Mouse (Mus musculus): Measurements from ENCODE around the gene Slc40a1. TPM values are rescaled to one million over a fixed set of nuclear protein-coding genes. Genes with fewer than 3 reads are reported as not detected.
A peak's percentile ranks its signal among the peaks of the same experiment; 100 is the strongest.

Slc40a1 gene
- polyA plus RNA-seq, 1 experiment from 2014 or later = 11.7 TPM

DNA sequence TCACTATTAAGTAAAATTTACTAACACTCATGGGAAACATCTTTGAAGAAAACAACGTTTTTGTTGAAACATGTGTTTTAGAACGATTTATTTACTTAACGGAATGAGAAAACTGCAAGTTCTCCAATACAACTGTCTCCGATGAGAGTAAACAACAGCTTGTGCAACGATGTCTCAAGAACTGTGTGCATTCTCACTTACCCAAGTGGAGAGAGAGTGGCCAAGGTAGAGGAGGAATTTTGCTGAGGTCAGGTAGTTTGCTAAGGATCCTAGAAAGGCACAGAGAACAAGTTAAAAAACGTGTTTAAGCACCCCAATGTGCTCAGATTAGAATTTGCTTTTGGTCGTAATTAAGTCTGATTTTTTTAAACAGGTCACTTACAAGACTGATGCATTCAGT lies 1.8 kb downstream of the Slc40a1 start:
- 68% methylated on average over 7 of the region's 7 CpGs for WGBS
- 0 out of 2 replicates have a peak, but pooled peaks cover 4% of the 10 kb centered on the region for H3K4me1 ChIP-seq (ENCODE audit: control insufficient read depth, insufficient read depth, low read length)
- H3K27ac ChIP-seq (replicated peaks; ENCODE audit: low read depth, low read length) = no peak overlapping the region
- DNase-seq (ENCODE audit: low spot score) (no peak), ATAC-seq (replicated peaks; ENCODE audit: insufficient number of reproducible peaks, low FRiP score, low TSS enrichment, low read depth) (no peak)
- peaks cover 8% of the 10 kb centered on the region; the same call in 1 of the 2 replicates for H3K27me3 ChIP-seq (ENCODE audit: control insufficient read depth, insufficient read depth, low read length)
- no peak overlapping the region for H3K4me2 ChIP-seq (ENCODE audit: low read depth, low read length)
- no peak overlapping the region for H3K4me3 ChIP-seq (ENCODE audit: low read depth, low read length)
- no peaks in the 10 kb centered on the region for H3K36me3 ChIP-seq (replicated peaks; ENCODE audit: control insufficient read depth, insufficient read depth, low read depth, low read length)
- H3K9me3 ChIP-seq (replicated peaks; ENCODE audit: control insufficient read depth, low read length) = no peaks in the 10 kb centered on the region
- H3K9ac ChIP-seq (replicated peaks; ENCODE audit: low read length) = no peak overlapping the region

- H3K27ac ChIP-seq (replicated peaks; ENCODE audit: low read depth, low read length) = no peak overlapping the region
- no peaks in the 10 kb centered on the region for H3K9me3 ChIP-seq (replicated peaks; ENCODE audit: control insufficient read depth, low read length)
- H3K9ac ChIP-seq (replicated peaks; ENCODE audit: low read length) = no peak overlapping the region
- no peak overlapping the region for H3K4me3 ChIP-seq (ENCODE audit: low read depth, low read length)
- H3K4me1 ChIP-seq (ENCODE audit: control insufficient read depth, insufficient read depth, low read length) = 0 out of 2 replicates have a peak, but pooled peaks cover 4% of the 10 kb centered on the region
- no peak for DNase-seq (ENCODE audit: low spot score)
- no peaks in the 10 kb centered on the region for H3K36me3 ChIP-seq (replicated peaks; ENCODE audit: control insufficient read depth, insufficient read depth, low read depth, low read length)
- WGBS = 60% methylated on average over 4 of the region's 4 CpGs
- no peak overlapping the region for H3K4me2 ChIP-seq (ENCODE audit: low read depth, low read length)
- H3K27me3 ChIP-seq (ENCODE audit: control insufficient read depth, insufficient read depth, low read length) = peaks cover 8% of the 10 kb centered on the region; the same call in 1 of the 2 replicates
- ATAC-seq (replicated peaks; ENCODE audit: insufficient number of reproducible peaks, low FRiP score, low TSS enrichment, low read depth) = no peak
These were observed 3.0 kb downstream of the Slc40a1 start for GRCm38 (mm10) chr1:45923306-45923705.

- WGBS = 92% methylated on average over 3 of the region's 3 CpGs
- H3K9me3 ChIP-seq (replicated peaks; ENCODE audit: control insufficient read depth, low read length) = no peaks in the 10 kb centered on the region
- ATAC-seq (replicated peaks; ENCODE audit: insufficient number of reproducible peaks, low FRiP score, low TSS enrichment, low read depth) = no peak
- H3K4me1 ChIP-seq (ENCODE audit: control insufficient read depth, insufficient read depth, low read length) = no peaks in the 10 kb centered on the region
- no peak overlapping the region for H3K4me2 ChIP-seq (ENCODE audit: low read depth, low read length)
- no peaks in the 10 kb centered on the region for H3K27me3 ChIP-seq (ENCODE audit: control insufficient read depth, insufficient read depth, low read length)
- H3K27ac ChIP-seq (replicated peaks; ENCODE audit: low read depth, low read length) = no peak overlapping the region
- H3K4me3 ChIP-seq (ENCODE audit: low read depth, low read length) = no peak overlapping the region
- H3K36me3 ChIP-seq (replicated peaks; ENCODE audit: control insufficient read depth, insufficient read depth, low read depth, low read length) = no peaks in the 10 kb centered on the region
- DNase-seq (ENCODE audit: low spot score) = no peak
- no peak overlapping the region for H3K9ac ChIP-seq (replicated peaks; ENCODE audit: low read length)
These were observed 5.6 kb downstream of the Slc40a1 start for GRCm38 (mm10) chr1:45920703-45921102.

DNA sequence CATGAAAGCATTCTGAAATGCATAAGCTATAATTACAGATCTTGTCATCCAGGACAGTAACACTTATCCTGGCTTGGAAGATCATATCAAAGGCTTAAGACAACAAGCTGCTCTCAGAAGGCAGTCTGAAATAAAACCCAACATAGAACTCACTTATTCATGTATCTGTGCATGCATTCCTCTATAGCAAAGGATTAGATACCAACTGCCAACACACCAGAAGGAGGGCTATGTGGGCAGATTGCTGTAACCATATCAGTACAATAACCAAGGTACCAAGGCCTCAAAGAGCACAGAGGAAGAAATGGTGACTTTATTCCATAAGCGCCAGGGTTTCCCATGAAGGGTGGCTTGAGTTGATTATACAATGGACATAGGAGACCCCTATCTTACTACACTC lies 6.6 kb downstream of the Slc40a1 start:
- Histone ChIP-seq H3K4me1 (ENCODE audit: control insufficient read depth, insufficient read depth, low read length) (no peaks in the 10 kb centered on the region), H3K9me3 (replicated peaks; ENCODE audit: control insufficient read depth, low read length) (no peaks in the 10 kb centered on the region), H3K4me2 (ENCODE audit: low read depth, low read length) (no peak overlapping the region), H3K36me3 (replicated peaks; ENCODE audit: control insufficient read depth, insufficient read depth, low read depth, low read length) (no peaks in the 10 kb centered on the region), H3K27ac (replicated peaks; ENCODE audit: low read depth, low read length) (no peak overlapping the region), H3K27me3 (ENCODE audit: control insufficient read depth, insufficient read depth, low read length) (no peaks in the 10 kb centered on the region), H3K9ac (replicated peaks; ENCODE audit: low read length) (no peak overlapping the region), H3K4me3 (ENCODE audit: low read depth, low read length) (no peak overlapping the region)
- WGBS = 96% methylated on average over 1 of the region's 1 CpGs
- ATAC-seq (replicated peaks; ENCODE audit: insufficient number of reproducible peaks, low FRiP score, low TSS enrichment, low read depth) (no peak), DNase-seq (ENCODE audit: low spot score) (no peak)

GRCm38 (mm10) chr1:45917136-45917803 lies 9.1 kb downstream of the Slc40a1 start:
- Histone ChIP-seq H3K4me1 (ENCODE audit: control insufficient read depth, insufficient read depth, low read length) (no peaks in the 10 kb centered on the region), H3K36me3 (replicated peaks; ENCODE audit: control insufficient read depth, insufficient read depth, low read depth, low read length) (no peaks in the 10 kb centered on the region), H3K4me3 (ENCODE audit: low read depth, low read length) (no peak overlapping the region), H3K9ac (replicated peaks; ENCODE audit: low read length) (no peak overlapping the region), H3K4me2 (ENCODE audit: low read depth, low read length) (no peak overlapping the region), H3K27ac (replicated peaks; ENCODE audit: low read depth, low read length) (no peak overlapping the region), H3K27me3 (ENCODE audit: control insufficient read depth, insufficient read depth, low read length) (no peaks in the 10 kb centered on the region), H3K9me3 (replicated peaks; ENCODE audit: control insufficient read depth, low read length) (no peaks in the 10 kb centered on the region)
- ATAC-seq (replicated peaks; ENCODE audit: insufficient number of reproducible peaks, low FRiP score, low TSS enrichment, low read depth) (no peak), DNase-seq (ENCODE audit: low spot score) (no peak)
- WGBS = 81% methylated on average over 4 of the region's 4 CpGs

DNA sequence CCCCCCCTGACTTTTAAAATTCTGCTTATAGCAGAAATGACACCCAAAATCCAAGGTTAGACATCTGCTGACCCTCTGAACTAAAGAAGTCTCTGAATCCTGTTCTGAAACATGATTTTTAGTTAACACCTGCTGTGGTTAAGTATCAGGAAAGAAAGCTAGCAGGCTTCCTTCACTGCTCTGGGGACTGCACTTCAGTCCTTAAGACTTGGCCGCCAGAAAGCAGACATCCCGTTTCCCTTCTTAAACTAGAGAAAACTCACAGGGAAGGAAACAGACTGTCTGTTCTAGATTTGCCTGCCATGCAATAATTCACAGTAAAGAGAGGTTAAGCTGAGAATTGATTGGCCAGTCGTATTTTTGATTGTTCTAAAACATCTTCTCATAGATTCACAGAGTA lies 10.1 kb downstream of the Slc40a1 start:
- ATAC-seq (replicated peaks; ENCODE audit: insufficient number of reproducible peaks, low FRiP score, low TSS enrichment, low read depth) (no peak), DNase-seq (ENCODE audit: low spot score) (no peak)
- no peak overlapping the region for H3K4me2 ChIP-seq (ENCODE audit: low read depth, low read length)
- no peaks in the 10 kb centered on the region for H3K4me1 ChIP-seq (ENCODE audit: control insufficient read depth, insufficient read depth, low read length)
- no peaks in the 10 kb centered on the region for H3K36me3 ChIP-seq (replicated peaks; ENCODE audit: control insufficient read depth, insufficient read depth, low read depth, low read length)
- no peak overlapping the region for H3K4me3 ChIP-seq (ENCODE audit: low read depth, low read length)
- 78% methylated on average over 3 of the region's 3 CpGs for WGBS
- no peaks in the 10 kb centered on the region for H3K27me3 ChIP-seq (ENCODE audit: control insufficient read depth, insufficient read depth, low read length)
- H3K9ac ChIP-seq (replicated peaks; ENCODE audit: low read length) = no peak overlapping the region
- no peak overlapping the region for H3K27ac ChIP-seq (replicated peaks; ENCODE audit: low read depth, low read length)
- no peaks in the 10 kb centered on the region for H3K9me3 ChIP-seq (replicated peaks; ENCODE audit: control insufficient read depth, low read length)

DNA sequence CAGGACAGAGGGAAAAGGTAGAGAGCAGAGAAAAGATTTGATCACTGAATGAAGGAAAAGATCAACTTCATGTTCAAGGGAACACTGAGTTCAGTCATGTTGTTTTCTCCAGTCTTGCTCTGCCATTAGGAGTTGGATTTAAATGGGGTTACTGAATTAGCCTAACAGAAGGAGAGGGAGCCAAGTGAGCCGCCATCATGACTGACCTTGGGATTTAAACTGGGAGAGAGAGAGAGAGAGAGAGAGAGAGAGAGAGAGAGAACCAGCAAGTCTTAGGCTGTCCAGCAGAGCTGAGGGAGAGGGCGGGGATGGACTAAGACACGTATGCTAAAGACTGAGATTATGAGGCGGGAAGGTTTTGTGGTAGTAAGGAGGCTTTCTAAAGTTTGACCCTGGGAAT lies 12.1 kb downstream of the Slc40a1 start:
- no peak overlapping the region for H3K4me2 ChIP-seq (ENCODE audit: low read depth, low read length)
- H3K27ac ChIP-seq (replicated peaks; ENCODE audit: low read depth, low read length) = no peak overlapping the region
- H3K27me3 ChIP-seq (ENCODE audit: control insufficient read depth, insufficient read depth, low read length) = no peaks in the 10 kb centered on the region
- H3K9ac ChIP-seq (replicated peaks; ENCODE audit: low read length) = no peak overlapping the region
- no peak for DNase-seq (ENCODE audit: low spot score)
- H3K36me3 ChIP-seq (replicated peaks; ENCODE audit: control insufficient read depth, insufficient read depth, low read depth, low read length) = no peaks in the 10 kb centered on the region
- no peak for ATAC-seq (replicated peaks; ENCODE audit: insufficient number of reproducible peaks, low FRiP score, low TSS enrichment, low read depth)
- H3K4me1 ChIP-seq (ENCODE audit: control insufficient read depth, insufficient read depth, low read length) = no peaks in the 10 kb centered on the region
- WGBS = 93% methylated on average over 4 of the region's 4 CpGs
- no peaks in the 10 kb centered on the region for H3K9me3 ChIP-seq (replicated peaks; ENCODE audit: control insufficient read depth, low read length)
- H3K4me3 ChIP-seq (ENCODE audit: low read depth, low read length) = no peak overlapping the region

DNA sequence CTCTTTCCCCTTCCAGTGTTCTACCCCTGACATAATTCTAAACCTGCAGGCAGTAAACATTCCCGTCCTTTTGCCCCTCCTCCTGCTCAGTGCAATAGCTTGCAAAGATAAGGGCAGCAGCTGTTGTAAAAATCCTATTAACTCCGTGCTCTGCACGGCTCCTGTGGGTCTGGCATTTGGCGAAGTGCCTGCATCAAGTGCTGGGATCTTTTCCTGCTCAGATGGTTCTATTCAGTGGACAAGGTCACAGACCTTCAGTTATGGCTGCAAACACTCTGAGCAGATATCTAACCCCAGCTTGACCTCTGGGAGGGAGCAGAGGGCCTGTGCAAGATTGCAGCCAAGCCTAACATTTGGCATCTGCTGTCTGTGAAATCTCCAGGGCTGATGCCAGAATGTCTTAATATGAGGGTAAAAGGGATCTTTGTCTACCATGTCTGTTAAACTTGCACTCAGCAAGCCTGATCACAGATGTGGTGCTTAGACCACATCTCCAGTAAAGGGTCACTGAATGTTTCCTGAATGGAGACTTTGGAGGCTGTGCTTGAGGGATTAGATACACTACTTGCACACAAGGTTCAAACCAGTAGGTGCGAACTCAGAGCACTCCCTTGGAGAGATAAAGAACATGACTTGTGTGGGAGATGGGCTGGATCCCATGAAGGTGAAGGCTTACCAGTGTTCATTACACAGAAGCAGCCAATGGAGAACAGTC lies 21.1 kb downstream of the Slc40a1 start:
- H3K4me1 ChIP-seq (ENCODE audit: control insufficient read depth, insufficient read depth, low read length) = 0 out of 2 replicates have a peak, but pooled peaks cover 6% of the 10 kb centered on the region
- H3K36me3 ChIP-seq (replicated peaks; ENCODE audit: control insufficient read depth, insufficient read depth, low read depth, low read length) = no peaks in the 10 kb centered on the region
- no peaks in the 10 kb centered on the region for H3K9me3 ChIP-seq (replicated peaks; ENCODE audit: control insufficient read depth, low read length)
- ATAC-seq (replicated peaks; ENCODE audit: insufficient number of reproducible peaks, low FRiP score, low TSS enrichment, low read depth) = peak; percentile 76; the same call in 1 of the 2 replicates
- DNase-seq (ENCODE audit: low spot score) = peak; percentile 35
- H3K9ac ChIP-seq (replicated peaks; ENCODE audit: low read length) = no peak overlapping the region
- H3K27ac ChIP-seq (replicated peaks; ENCODE audit: low read depth, low read length) = no peak overlapping the region
- H3K27me3 ChIP-seq (ENCODE audit: control insufficient read depth, insufficient read depth, low read length) = no peaks in the 10 kb centered on the region
- no peak overlapping the region for H3K4me3 ChIP-seq (ENCODE audit: low read depth, low read length)
- 17% methylated on average over 5 of the region's 5 CpGs for WGBS
- H3K4me2 ChIP-seq (ENCODE audit: low read depth, low read length) = no peak overlapping the region
